Mouse (Mus musculus): ENCODE measurements around the gene Nme4.
"Not testable (repeated sequence)": the region's sequence is repeated elsewhere in the genome, so short reads cannot be mapped to it uniquely, and the experiment has no call there.

Nme4 gene

DNA sequence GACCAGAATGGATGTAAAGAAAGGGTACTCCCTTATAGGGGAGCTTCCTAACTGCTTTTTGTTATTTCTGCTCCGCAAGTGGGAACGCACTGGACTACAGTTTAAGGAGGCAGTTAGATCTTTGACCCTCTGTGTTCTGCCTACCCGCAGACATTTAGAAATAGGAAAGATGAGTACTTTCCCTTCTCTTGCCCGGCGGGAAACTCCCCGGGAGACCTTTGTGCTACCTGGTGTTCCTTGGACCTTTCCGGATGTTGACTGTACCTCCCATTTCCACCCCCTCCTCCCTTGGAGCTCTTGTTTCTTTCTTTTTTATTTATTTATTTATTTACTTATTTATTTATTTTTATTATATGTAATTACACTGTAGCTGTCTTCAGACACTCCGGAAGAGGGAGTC, 18.7 kb upstream of the Nme4 start:
- DNase-seq (ENCODE audit: low spot score) = no peak

GRCm38 (mm10) chr17:26113181-26113948, 18.0 kb upstream of the Nme4 start, which contains the start of gene Tmem8:
Tmem8 (plus strand) TSS chr17:26113299.
- DNase-seq (ENCODE audit: low spot score) = peak; percentile 75

GRCm38 (mm10) chr17:26112751-26113150, 17.3 kb upstream of the Nme4 start:
- no peak for DNase-seq (ENCODE audit: low spot score)

DNA sequence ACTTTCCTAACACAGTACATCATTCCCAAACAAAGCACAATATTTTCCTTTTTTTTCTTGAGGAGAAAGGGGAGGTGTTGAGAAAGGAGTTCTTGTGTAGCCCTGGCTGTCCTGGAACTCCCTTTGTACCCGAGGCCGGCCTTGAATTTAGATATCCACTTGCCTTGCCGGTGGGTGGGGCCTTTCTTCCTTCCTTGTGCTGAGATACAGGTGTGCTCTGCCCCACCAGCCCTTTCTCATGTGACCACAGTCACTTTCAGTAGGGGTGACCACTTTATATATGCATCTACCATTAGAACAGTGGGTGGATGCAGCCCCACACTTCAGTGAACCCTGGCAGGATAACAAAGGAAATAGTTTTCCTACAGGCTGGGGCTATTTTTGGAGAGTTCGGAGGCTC, 16.3 kb upstream of the Nme4 start:
- DNase-seq (ENCODE audit: low spot score) = no peak

- DNase-seq (ENCODE audit: low spot score) = no peak
Observed at GRCm38 (mm10) chr17:26111024-26111423, 15.6 kb upstream of the Nme4 start.

DNA sequence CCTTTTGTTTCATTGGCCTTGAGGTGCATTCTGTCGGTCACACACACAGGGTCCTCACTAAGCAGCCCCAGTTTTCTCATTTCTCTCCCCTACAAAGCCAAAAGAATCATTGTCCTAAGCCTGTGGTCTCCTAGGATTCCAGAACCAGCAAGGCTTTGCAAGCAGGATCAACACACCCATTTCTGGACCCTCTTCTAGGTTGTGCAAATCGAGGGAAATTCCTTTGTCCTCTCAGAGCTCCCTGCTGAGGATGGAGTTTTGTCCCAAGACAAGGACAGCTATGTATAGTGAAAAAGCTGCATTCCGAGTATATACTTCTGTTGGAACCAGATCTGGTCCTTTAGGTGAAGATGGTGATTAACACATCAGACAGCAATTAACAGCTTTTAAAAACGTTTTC, 14.8 kb upstream of the Nme4 start:
- DNase-seq (ENCODE audit: low spot score) = no peak

GRCm38 (mm10) chr17:26105619-26106018, 10.2 kb upstream of the Nme4 start:
- DNase-seq (ENCODE audit: low spot score) = no peak

DNA sequence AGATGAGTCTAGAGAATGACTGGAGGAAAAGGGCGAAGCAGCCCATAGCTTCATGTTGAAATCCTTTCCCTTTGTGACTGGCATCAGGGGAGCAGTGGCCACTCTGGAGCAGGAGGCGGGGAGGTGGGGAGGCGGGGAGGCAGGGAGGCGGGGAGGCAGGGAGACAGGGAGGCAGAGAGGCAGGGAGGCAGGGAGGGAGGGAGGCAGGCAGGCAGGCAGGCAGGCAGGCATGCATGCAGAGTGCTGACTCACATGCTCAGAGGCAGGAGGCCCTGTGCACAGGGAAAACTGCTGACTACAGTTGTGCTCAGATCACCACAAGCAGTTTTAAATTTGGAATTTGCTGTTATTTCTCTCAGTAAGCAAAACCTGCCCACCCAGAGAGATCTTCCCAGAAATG, 6.1 kb upstream of the Nme4 start:
- no peak for DNase-seq (ENCODE audit: low spot score)

DNA sequence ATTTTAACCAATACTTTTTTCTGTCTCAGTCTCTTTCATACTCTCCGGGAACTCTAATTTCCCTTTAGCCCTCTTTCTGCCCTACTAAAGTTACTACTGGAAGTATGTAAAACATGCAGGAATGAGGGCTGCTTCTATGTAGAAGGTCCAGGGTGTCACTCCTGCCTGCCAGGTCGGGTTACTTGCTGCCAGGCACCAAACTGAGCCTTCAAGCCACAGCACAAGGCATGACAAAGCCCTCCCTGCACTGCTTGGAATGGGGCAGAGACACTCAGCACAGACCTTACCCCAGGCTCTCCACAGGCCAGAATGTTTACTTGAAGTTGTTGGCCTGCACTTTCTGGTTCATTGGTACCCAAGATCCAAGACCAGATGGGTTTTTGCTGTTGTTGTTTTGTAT, 4.8 kb upstream of the Nme4 start:
- no peak for DNase-seq (ENCODE audit: low spot score)

GRCm38 (mm10) chr17:26099316-26099715, 3.9 kb upstream of the Nme4 start:
- DNase-seq (ENCODE audit: low spot score) = not testable (repeated sequence)

GRCm38 (mm10) chr17:26098461-26098860, 3.1 kb upstream of the Nme4 start:
- DNase-seq (ENCODE audit: low spot score) = no peak

- no peak for DNase-seq (ENCODE audit: low spot score)
Observed at GRCm38 (mm10) chr17:26094531-26095110, 781 bp downstream of the Nme4 start.

DNA sequence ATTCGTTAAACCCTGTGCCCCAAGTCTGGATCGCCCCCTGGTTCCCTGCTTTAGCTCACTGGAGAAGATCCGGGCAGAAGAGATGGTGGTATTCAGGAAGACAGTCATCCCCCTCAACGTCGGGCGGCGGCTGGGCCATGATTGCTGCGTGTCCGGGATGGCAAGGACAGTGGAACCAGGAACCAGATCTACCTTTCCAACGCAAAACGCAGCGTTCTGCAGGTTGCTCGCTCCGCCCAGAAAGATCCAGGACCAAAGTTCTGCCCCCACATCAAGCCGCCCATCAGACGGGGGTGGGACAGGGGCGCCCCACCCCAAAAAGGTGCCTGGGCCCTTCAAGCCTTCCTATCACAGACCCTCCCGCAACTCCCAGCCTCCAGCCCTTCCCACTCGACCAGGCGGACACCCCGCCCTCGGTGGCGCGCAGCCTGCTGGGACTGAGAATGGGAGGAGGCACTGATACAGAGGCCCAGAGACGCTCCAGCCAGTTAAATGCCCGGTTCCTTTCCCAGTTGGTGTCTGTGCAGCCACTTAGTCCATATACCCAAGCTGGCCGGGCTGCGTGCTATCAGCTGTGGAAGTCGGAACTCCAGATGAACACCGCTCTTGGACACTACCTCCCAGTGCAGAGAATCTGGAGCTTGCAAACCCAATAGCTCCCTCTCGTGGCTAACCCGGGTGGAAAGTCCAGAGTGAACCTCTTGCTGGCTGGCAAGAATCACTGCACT, 5.3 kb downstream of the Nme4 start, which contains the start of gene Decr2:
TSS of gene Decr2 (minus strand) at position 433 of the 728 bp plus-strand sequence.
- DNase-seq (ENCODE audit: low spot score) = peak; percentile 91

GRCm38 (mm10) chr17:26087059-26087564, 8.3 kb downstream of the Nme4 start:
- DNase-seq (ENCODE audit: low spot score) = no peak

DNA sequence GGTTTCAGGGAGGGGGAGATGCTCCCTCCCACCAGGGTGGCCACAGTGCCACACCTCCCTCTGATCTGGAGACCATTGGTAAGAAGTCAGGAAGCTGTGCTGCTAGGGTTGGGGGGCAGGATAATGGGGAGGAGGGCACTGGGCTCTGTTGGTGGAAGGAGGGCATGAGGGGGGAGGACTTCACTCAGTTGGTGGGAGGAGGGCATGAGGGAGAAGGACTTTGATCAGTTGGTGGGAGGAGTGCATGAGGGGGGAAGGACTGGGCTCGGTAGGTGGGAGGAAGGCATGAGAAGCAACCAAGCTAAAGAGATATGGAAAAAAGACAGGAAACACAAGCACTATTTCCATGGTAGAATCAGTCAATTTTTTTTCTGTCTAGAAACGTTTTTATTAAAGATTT, 14.5 kb downstream of the Nme4 start:
- no peak for DNase-seq (ENCODE audit: low spot score)

- no peak for DNase-seq (ENCODE audit: low spot score)
Observed at GRCm38 (mm10) chr17:26078851-26079250, 16.6 kb downstream of the Nme4 start.

- no peak for DNase-seq (ENCODE audit: low spot score)
Observed at GRCm38 (mm10) chr17:26075246-26075645, 20.2 kb downstream of the Nme4 start.

DNA sequence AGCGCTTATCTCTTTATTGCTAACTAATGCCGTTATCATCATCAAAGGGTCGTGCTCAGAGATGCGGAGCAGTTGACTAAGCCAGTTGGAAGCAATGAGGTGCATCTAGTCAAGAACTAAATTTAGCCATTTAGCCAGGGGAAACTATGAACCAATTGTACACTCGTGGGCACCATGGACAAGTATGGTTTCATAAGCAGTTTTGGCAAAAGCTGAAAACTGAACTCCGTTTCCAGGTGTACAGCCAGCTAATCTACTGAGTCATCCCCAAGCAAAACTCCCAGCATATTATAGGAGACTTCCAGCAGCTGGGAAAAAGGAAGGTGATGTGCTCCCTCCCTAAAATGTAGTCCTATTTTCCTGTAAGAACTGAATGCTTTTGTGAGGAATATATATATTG, 25.3 kb downstream of the Nme4 start:
- DNase-seq (ENCODE audit: low spot score) = no peak

DNA sequence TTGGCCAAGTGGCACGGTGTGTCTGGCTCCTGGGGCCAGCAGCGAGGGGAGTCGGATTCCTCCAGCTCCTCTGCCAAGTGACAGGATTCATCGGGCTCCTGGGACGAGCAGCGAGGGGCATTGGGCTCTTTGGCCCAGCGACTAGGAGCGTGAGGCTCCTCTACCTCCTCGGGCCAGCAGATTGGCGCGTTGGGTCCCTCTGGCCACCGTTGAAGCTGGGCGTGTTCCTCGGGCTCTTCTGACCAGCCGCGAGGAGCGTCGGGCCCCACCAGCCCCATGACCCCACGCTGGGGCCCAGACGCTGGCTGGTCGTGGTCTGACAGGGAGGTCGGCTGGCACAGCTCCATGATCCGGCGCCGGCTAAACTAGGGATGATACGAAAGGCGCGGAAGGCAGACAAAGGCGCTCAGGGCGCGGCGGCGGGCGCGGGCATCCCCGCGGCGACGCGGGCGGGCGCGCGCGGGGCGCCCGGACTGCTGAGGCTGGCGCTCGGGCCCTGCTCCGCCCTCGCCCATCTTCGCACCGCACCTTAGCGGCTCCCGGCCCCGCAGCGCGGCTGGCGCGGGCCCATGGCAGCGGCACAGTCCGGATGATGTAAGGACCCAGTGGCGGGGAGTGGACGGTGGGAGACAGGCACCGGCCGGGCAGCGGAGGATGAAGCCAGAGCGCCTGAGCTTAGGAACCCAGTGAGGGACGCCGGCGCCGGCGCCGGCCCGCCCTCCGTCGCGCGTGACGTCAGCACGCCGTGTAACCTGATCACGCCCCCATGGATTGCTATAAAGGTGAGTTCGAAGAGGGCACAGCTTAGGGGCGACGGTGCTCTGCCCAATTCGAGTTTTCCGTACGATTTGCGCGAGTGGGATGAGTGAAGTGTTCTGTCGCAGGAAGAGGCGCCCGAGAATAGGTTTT, 26.3 kb downstream of the Nme4 start, which contains the start of gene Rab11fip3:
TSS of gene Rab11fip3 (minus strand) at position 725 of the 909 bp plus-strand sequence.
- DNase-seq (ENCODE audit: low spot score) = peak; percentile 81

- no peak for DNase-seq (ENCODE audit: low spot score)
Observed at GRCm38 (mm10) chr17:26068024-26068830, 27.2 kb downstream of the Nme4 start.
